Mouse (Mus musculus): ENCODE results near the gene Tacr2. TPM values are rescaled to one million over a fixed set of nuclear protein-coding genes. Genes with fewer than 3 reads are reported as not detected.

Tacr2 gene
- polyA plus RNA-seq, 2 experiments, result not detected

DNA sequence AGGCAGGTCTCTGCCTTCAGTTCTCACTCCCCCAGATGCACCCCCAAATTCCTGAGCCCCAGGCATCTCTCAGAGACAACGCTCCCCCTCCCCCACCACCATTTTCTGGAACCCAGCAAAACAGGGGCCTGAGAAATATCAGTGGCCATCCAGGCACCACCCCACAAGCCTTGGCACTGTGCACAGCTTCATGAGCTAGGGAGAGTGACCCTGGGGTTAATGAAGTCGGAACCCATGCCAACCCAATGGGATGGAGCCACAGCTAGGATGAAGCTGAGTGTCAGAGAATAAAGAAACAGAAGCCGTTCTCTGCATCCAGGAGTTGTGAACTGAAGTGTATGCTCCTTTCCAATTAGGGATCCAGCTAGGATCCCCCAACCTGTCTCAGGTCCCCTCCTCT is 5.1 kb upstream of the Tacr2 start:
- ATAC-seq (ENCODE audit: low FRiP score, low read depth), result no peak
- Histone ChIP-seq H3K4me1 (ENCODE audit: control insufficient read depth, insufficient read depth, low read length) (no peaks in the 10 kb centered on the region), H3K4me2 (replicated peaks; ENCODE audit: low read depth, low read length, severe bottlenecking) (no peak overlapping the region), H3K27ac (replicated peaks; ENCODE audit: low read depth, low read length) (no peak overlapping the region), H3K9me3 (ENCODE audit: control insufficient read depth, low read length) (no peaks in the 10 kb centered on the region), H3K9ac (ENCODE audit: low read depth, low read length, severe bottlenecking) (no peak overlapping the region), H3K36me3 (ENCODE audit: control insufficient read depth, insufficient read depth, low read length) (no peaks in the 10 kb centered on the region), H3K4me3 (replicated peaks; ENCODE audit: low read length) (no peak overlapping the region), H3K27me3 (ENCODE audit: control insufficient read depth, insufficient read depth, low read length) (no peaks in the 10 kb centered on the region)
- DNase-seq (ENCODE audit: low spot score), result no peak
- no peak for TF ChIP-seq POLR2A (IDR thresholded peaks at IDR 0.05; ENCODE audit: borderline replicate concordance, extremely low read depth, insufficient read depth, insufficient read length)
- 70% methylated on average over 3 of the region's 3 CpGs for WGBS

DNA sequence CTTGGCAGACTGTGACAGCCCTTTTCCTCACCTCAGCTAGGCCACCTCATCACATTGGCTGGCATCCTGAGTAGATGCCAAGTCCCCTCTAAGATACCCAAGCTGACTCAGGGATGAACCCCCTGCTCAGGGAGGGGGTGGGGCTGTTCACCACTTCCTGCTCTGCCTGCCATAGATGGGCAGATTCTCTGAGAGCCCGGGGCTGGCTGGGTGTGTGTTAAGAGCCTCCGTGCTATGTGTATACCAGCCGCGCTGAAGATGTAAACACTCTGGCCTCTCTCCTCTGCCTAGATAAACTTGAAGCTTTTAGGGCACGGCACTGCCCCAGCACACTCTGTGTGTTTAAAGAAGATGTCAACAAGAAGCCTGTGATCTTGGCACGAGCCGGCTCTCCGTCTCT is 4.4 kb upstream of the Tacr2 start:
- Histone ChIP-seq H3K9ac (ENCODE audit: low read depth, low read length, severe bottlenecking) (no peak overlapping the region), H3K4me1 (ENCODE audit: control insufficient read depth, insufficient read depth, low read length) (no peaks in the 10 kb centered on the region), H3K9me3 (ENCODE audit: control insufficient read depth, low read length) (no peaks in the 10 kb centered on the region), H3K4me2 (replicated peaks; ENCODE audit: low read depth, low read length, severe bottlenecking) (no peak overlapping the region), H3K4me3 (replicated peaks; ENCODE audit: low read length) (no peak overlapping the region), H3K27me3 (ENCODE audit: control insufficient read depth, insufficient read depth, low read length) (no peaks in the 10 kb centered on the region), H3K27ac (replicated peaks; ENCODE audit: low read depth, low read length) (no peak overlapping the region), H3K36me3 (ENCODE audit: control insufficient read depth, insufficient read depth, low read length) (no peaks in the 10 kb centered on the region)
- ATAC-seq (ENCODE audit: low FRiP score, low read depth) (no peak), DNase-seq (ENCODE audit: low spot score) (no peak)
- no peak for TF ChIP-seq POLR2A (IDR thresholded peaks at IDR 0.05; ENCODE audit: borderline replicate concordance, extremely low read depth, insufficient read depth, insufficient read length)
- 50% methylated on average over 8 of the region's 8 CpGs for WGBS

DNA sequence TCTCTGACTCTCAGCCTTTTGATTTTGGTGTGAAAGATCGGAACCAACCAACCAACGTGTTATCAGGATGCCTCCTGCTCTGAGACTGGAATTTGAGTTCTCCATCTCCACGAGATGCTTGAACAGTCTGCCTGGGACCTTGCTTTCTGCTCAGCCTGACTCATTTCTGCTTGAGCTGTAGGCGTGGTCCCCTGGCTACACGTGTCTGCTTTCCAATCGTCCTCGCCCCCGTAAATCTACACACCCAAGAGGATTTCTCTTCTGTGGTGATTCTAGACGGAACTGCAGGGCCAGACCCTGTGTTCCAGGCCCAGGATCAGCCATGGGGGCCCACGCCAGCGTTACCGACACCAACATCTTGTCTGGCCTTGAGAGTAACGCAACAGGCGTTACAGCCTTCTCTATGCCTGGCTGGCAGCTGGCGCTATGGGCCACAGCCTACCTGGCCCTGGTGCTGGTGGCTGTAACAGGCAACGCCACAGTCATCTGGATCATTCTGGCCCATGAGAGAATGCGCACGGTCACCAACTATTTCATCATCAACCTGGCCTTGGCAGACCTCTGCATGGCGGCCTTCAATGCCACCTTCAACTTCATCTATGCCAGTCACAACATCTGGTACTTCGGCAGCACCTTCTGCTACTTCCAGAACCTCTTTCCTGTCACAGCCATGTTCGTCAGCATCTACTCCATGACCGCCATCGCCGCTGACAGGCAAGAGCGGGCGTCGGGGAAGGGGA is 428 bp downstream of the Tacr2 start:
- Histone ChIP-seq H3K9me3 (ENCODE audit: control insufficient read depth, low read length) (no peaks in the 10 kb centered on the region), H3K4me2 (replicated peaks; ENCODE audit: low read depth, low read length, severe bottlenecking) (no peak overlapping the region), H3K36me3 (ENCODE audit: control insufficient read depth, insufficient read depth, low read length) (no peaks in the 10 kb centered on the region), H3K27ac (replicated peaks; ENCODE audit: low read depth, low read length) (no peak overlapping the region), H3K4me1 (ENCODE audit: control insufficient read depth, insufficient read depth, low read length) (no peaks in the 10 kb centered on the region), H3K9ac (ENCODE audit: low read depth, low read length, severe bottlenecking) (no peak overlapping the region), H3K27me3 (ENCODE audit: control insufficient read depth, insufficient read depth, low read length) (no peaks in the 10 kb centered on the region), H3K4me3 (replicated peaks; ENCODE audit: low read length) (no peak overlapping the region)
- WGBS, result 84% methylated on average over 27 of the region's 27 CpGs
- no peak for TF ChIP-seq POLR2A (IDR thresholded peaks at IDR 0.05; ENCODE audit: borderline replicate concordance, extremely low read depth, insufficient read depth, insufficient read length)
- no peak for DNase-seq (ENCODE audit: low spot score)
- ATAC-seq (ENCODE audit: low FRiP score, low read depth), result no peak

DNA sequence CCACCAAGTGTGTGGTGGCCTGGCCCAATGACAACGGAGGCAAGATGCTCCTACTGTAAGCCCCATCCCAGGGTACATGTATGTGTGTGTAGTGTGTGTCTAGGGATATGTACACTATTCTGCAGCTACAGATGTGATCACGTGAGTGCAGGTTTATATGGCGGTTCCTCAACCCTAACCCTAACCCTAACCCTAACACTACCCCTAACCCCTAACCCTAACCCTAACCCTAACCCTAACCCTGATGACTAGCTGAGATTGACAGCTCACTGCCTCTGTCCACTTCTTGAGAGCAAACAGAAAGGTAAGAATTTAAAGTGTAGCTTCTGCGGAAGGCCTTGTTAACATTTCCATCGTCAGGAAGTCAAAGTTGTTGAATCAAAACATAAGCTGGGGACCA is 6.1 kb downstream of the Tacr2 start:
- 90% methylated on average over 5 of the region's 5 CpGs for WGBS
- no peak overlapping the region for H3K4me2 ChIP-seq (replicated peaks; ENCODE audit: low read depth, low read length, severe bottlenecking)
- no peaks in the 10 kb centered on the region for H3K9me3 ChIP-seq (ENCODE audit: control insufficient read depth, low read length)
- no peak overlapping the region for H3K4me3 ChIP-seq (replicated peaks; ENCODE audit: low read length)
- no peak for TF ChIP-seq POLR2A (IDR thresholded peaks at IDR 0.05; ENCODE audit: borderline replicate concordance, extremely low read depth, insufficient read depth, insufficient read length)
- no peaks in the 10 kb centered on the region for H3K4me1 ChIP-seq (ENCODE audit: control insufficient read depth, insufficient read depth, low read length)
- no peak overlapping the region for H3K27ac ChIP-seq (replicated peaks; ENCODE audit: low read depth, low read length)
- ATAC-seq (ENCODE audit: low FRiP score, low read depth) (no peak), DNase-seq (ENCODE audit: low spot score) (no peak)
- no peaks in the 10 kb centered on the region for H3K27me3 ChIP-seq (ENCODE audit: control insufficient read depth, insufficient read depth, low read length)
- H3K36me3 ChIP-seq (ENCODE audit: control insufficient read depth, insufficient read depth, low read length), result no peaks in the 10 kb centered on the region
- no peak overlapping the region for H3K9ac ChIP-seq (ENCODE audit: low read depth, low read length, severe bottlenecking)

DNA sequence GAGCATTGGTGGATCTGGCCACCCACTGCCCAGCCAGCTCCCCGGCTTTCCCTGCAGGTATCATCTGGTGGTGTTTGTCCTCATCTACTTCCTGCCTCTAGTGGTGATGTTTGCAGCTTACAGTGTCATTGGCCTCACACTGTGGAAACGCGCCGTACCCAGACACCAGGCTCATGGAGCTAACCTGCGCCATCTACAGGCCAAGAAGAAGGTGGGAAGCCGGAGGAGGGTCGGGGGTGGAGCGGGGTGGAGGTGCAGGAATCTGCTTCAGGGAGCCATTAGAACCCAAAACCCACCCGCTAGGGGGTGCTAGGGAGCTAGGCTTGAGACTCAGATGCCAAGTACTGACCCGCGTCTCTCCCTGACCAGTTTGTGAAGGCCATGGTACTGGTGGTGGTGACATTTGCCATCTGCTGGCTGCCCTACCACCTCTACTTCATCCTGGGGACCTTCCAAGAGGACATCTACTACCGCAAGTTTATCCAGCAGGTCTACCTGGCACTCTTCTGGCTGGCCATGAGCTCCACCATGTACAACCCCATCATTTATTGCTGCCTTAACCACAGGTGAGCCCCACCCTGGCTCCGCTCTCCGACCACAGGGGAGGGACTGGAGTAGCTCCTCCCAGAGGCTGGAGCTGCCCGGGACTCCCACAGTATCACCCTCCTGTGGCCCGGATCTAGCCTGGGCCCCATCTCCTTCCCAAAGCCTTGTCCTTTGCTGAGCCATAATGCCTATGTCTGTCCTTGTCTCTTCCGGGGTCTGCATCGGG is 9.1 kb downstream of the Tacr2 start:
- DNase-seq (ENCODE audit: low spot score), result peak; percentile 60
- Histone ChIP-seq H3K9ac (ENCODE audit: low read depth, low read length, severe bottlenecking) (no peak overlapping the region), H3K9me3 (ENCODE audit: control insufficient read depth, low read length) (no peaks in the 10 kb centered on the region), H3K36me3 (ENCODE audit: control insufficient read depth, insufficient read depth, low read length) (no peaks in the 10 kb centered on the region), H3K4me3 (replicated peaks; ENCODE audit: low read length) (no peak overlapping the region), H3K27me3 (ENCODE audit: control insufficient read depth, insufficient read depth, low read length) (no peaks in the 10 kb centered on the region), H3K4me2 (replicated peaks; ENCODE audit: low read depth, low read length, severe bottlenecking) (no peak overlapping the region), H3K27ac (replicated peaks; ENCODE audit: low read depth, low read length) (no peak overlapping the region), H3K4me1 (ENCODE audit: control insufficient read depth, insufficient read depth, low read length) (no peaks in the 10 kb centered on the region)
- TF ChIP-seq POLR2A (IDR thresholded peaks at IDR 0.05; ENCODE audit: borderline replicate concordance, extremely low read depth, insufficient read depth, insufficient read length), result no peak
- WGBS, result 13% methylated on average over 18 of the region's 18 CpGs
- peak; percentile 41; the same call in 1 of the 2 replicates for ATAC-seq (ENCODE audit: low FRiP score, low read depth)
